Mouse (Mus musculus) brain, embryonic 14.5 days (tissue): ENCODE results near the gene Hjurp. TPM values are rescaled to one million over a fixed set of nuclear protein-coding genes. Genes with fewer than 3 reads are reported as not detected.

Experiments used
- DNase-seq: peaks from one replicate; pipeline ENCODE4 v3.0.0-alpha.2; 2011; ENCODE audit warnings: low read depth
- CTCF ChIP-seq: fragments of 200-500 bp; IDR thresholded peaks from 2 replicates; pipeline ENCODE4 v1.5.1; 2012; ENCODE audit warnings: inconsistent platforms, mild to moderate bottlenecking, moderate library complexity, borderline replicate concordance; ENCODE audit not compliant: insufficient read depth, insufficient read length; ENCODE audit errors: extremely low read depth
- POLR2A ChIP-seq: fragments of 200-500 bp; IDR thresholded peaks from 2 replicates; pipeline ENCODE4 v1.6.1; 2012; ENCODE audit warnings: mild to moderate bottlenecking, inconsistent platforms, borderline replicate concordance; ENCODE audit not compliant: poor library complexity, insufficient read depth, insufficient read length, severe bottlenecking; ENCODE audit errors: extremely low read depth
- polyA plus RNA-seq: library from polyadenylated mRNA; depleted of rRNA; stranded (reverse); fragments of >200 nt; gene quantifications from 2 replicates; pipeline ENCODE4 v1.2.3, GENCODE M21; 2012

The Hjurp gene
- polyA plus RNA-seq, 1 experiment, result 140 TPM

- no peak for DNase-seq
- TF ChIP-seq POLR2A, result no peak
- TF ChIP-seq CTCF, result peak; percentile 56; the same call in 1 of the 2 replicates
These were observed 7.5 kb upstream of the Hjurp start for GRCm38 (mm10) chr1:88284946-88285320.

- TF ChIP-seq CTCF (no peak), POLR2A (no peak)
These were observed 7.0 kb upstream of the Hjurp start for GRCm38 (mm10) chr1:88284228-88284945.

GRCm38 (mm10) chr1:88283376-88284227 is 6.2 kb upstream of the Hjurp start:
- no peak for DNase-seq
- TF ChIP-seq POLR2A, result no peak
- no peak for TF ChIP-seq CTCF

More at GRCm38 (mm10) chr1:88284228-88284945, 7.0 kb upstream of the Hjurp start:
- DNase-seq, result no peak

GRCm38 (mm10) chr1:88282301-88282700 is 4.9 kb upstream of the Hjurp start:
- TF ChIP-seq POLR2A (no peak), CTCF (no peak)
- no peak for DNase-seq

GRCm38 (mm10) chr1:88280006-88280690 is 2.7 kb upstream of the Hjurp start:
- TF ChIP-seq POLR2A (no peak), CTCF (no peak)
- no peak for DNase-seq

- no peak for TF ChIP-seq CTCF
- TF ChIP-seq POLR2A, result no peak
- no peak for DNase-seq
These were observed 1.9 kb upstream of the Hjurp start for GRCm38 (mm10) chr1:88279111-88280005.

- no peak for DNase-seq
- TF ChIP-seq CTCF, result no peak
- no peak for TF ChIP-seq POLR2A
These were observed 532 bp upstream of the Hjurp start for GRCm38 (mm10) chr1:88277818-88278511.

GRCm38 (mm10) chr1:88276524-88277097 is 822 bp downstream of the Hjurp start:
- TF ChIP-seq POLR2A, result no peak
- TF ChIP-seq CTCF, result no peak
- peak; percentile 74 for DNase-seq

- DNase-seq, result peak; percentile 53
- TF ChIP-seq POLR2A (no peak), CTCF (no peak)
These were observed 1.5 kb downstream of the Hjurp start for GRCm38 (mm10) chr1:88275698-88276523.
